Mouse (Mus musculus) bone marrow, adult 2 months (tissue): ENCODE measurements around the gene Rasl12. TPM values are rescaled to one million over a fixed set of nuclear protein-coding genes. Genes with fewer than 3 reads are reported as not detected.

ENCODE experiments used
- H3K27ac ChIP-seq: fragments of 200-500 bp; 2 replicates; pipeline ENCODE4 v1.5.1; 2012; ENCODE audit warnings: low read depth, mild to moderate bottlenecking, control low read depth, inconsistent platforms, low read length; ENCODE audit not compliant: control insufficient read depth, poor library complexity, insufficient read depth
- H3K4me1 ChIP-seq: fragments of 200-500 bp; 2 replicates; pipeline ENCODE4 v1.6.1; 2011; ENCODE audit warnings: low read length; ENCODE audit not compliant: control insufficient read depth, insufficient read depth
- H3K4me3 ChIP-seq: fragments of 200-500 bp; replicated peaks from 2 replicates; pipeline ENCODE3; 2011; ENCODE audit warnings: mild to moderate bottlenecking, low read depth, low read length, control low read depth; ENCODE audit not compliant: control insufficient read depth
- CTCF ChIP-seq: fragments of 200-500 bp; IDR thresholded peaks from 2 replicates; pipeline ENCODE4 v1.5.1; 2011; ENCODE audit warnings: low read length, control low read depth; ENCODE audit not compliant: control insufficient read depth, insufficient read depth
- POLR2A ChIP-seq: fragments of 200-500 bp; IDR thresholded peaks from 2 replicates; pipeline ENCODE4 v1.6.1; 2011; ENCODE audit warnings: low read depth, mild to moderate bottlenecking, control low read depth, low read length, borderline replicate concordance; ENCODE audit not compliant: control insufficient read depth
- WGBS: fragments of 180-500 bp; shearing (Covaris S2); methylation state at CpG from one replicate; pipeline ENCODE4 v1.1.7; 2018; 5-methylcytosine and 5-hydroxymethylcytosine counted together
- polyA plus RNA-seq: library from polyadenylated mRNA; stranded (reverse); fragments of >200 nt; gene quantifications from 2 replicates; pipeline ENCODE4 v1.2.4, GENCODE M21; 2011; ENCODE audit warnings: low replicate concordance; ENCODE audit not compliant: missing spikeins, insufficient read depth, insufficient read length

Gene Rasl12
- polyA plus RNA-seq = 0.40 TPM in 1 of 2 replicates, not detected in the other

DNA sequence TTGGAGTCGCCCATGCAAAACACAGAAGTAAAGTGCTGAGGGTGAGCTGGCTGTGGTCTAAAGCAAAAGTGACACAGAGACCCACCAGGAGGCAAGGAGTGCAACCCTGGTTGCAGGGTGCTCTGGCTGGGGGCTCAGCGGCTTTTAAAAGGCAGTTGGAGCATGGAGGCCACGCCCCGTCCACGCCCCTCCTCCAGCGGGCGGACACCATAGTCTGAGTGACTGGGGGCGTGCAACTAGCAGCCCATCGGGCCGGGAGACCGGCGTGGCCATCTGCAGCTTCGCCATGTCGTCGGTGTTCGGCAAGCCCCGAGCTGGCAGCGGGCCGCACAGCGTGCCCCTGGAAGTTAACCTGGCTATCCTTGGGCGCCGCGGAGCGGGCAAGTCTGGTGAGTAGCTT is at the start of gene Rasl12:
Rasl12 (plus strand) TSS at position 228 of the 400 bp plus-strand sequence.
- H3K4me3 ChIP-seq = peak within 1 kb of the TSS; percentile 37
- WGBS = 2% methylated on average over 24 of the region's 24 CpGs
- H3K27ac ChIP-seq = peak within 1 kb of the TSS; percentile 23; the same call in 1 of the 2 replicates
- H3K4me1 ChIP-seq = no peaks in the 10 kb centered on the region
- TF ChIP-seq CTCF = no peak
- TF ChIP-seq POLR2A = peak; percentile 9; the same call in 1 of the 2 replicates

DNA sequence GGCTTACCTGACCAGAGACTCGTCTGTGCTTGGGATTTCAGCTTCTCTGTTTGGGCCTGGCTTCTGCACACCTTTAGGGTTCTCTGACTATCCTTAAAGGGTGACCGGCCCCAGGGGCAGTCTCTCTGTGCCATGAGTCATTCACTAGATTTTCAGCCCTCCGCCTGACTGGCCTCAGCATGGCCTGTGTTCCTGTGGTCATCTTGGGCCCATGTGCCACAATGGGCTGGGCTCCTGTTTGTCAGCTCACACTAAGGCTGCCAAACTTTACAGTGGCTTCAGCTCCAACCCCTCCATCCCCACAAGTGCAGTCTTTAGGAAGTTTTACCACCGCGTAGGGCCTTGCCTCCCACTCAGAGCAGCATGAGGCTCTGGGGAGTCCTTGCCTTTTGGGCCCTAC is 45.1 kb upstream of the Rasl12 start:
- no peaks in the 10 kb centered on the region for H3K4me1 ChIP-seq
- H3K4me3 ChIP-seq = no peak overlapping the region
- 85% methylated on average over 5 of the region's 5 CpGs for WGBS
- no peak for TF ChIP-seq POLR2A
- no peak for TF ChIP-seq CTCF
- H3K27ac ChIP-seq = no peak overlapping the region

DNA sequence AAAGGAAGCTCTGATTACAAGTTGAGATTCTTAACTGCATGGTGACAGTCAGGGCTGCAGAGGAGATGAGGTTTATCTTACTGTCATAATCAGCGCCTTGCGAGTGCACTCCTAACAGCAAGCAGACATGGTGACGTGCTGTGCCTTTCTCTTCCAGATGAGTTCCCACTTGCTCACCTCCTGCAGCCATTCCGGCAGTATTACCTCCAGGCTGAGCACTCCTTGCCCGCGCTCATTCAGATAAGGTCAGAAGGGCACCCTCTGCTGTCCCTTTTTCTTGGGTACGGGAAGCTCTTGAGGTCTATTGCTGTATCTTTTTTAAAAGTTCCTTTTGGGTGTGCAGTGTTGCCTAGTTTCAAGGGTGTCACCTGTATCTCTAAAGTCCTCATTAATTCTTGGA is 41.7 kb upstream of the Rasl12 start:
- H3K4me3 ChIP-seq = no peak overlapping the region
- H3K27ac ChIP-seq = no peak overlapping the region
- TF ChIP-seq CTCF (no peak), POLR2A (no peak)
- H3K4me1 ChIP-seq = no peaks in the 10 kb centered on the region; the same call in 1 of the 2 replicates
- 86% methylated on average over 7 of the region's 7 CpGs for WGBS

- Histone ChIP-seq H3K27ac (no peak overlapping the region), H3K4me1 (no peaks in the 10 kb centered on the region; the same call in 1 of the 2 replicates), H3K4me3 (no peak overlapping the region)
- TF ChIP-seq CTCF = no peak
- WGBS = 78% methylated on average over 2 of the region's 2 CpGs
Observed at GRCm38 (mm10) chr9:65356971-65357370, 41.3 kb upstream of the Rasl12 start.

DNA sequence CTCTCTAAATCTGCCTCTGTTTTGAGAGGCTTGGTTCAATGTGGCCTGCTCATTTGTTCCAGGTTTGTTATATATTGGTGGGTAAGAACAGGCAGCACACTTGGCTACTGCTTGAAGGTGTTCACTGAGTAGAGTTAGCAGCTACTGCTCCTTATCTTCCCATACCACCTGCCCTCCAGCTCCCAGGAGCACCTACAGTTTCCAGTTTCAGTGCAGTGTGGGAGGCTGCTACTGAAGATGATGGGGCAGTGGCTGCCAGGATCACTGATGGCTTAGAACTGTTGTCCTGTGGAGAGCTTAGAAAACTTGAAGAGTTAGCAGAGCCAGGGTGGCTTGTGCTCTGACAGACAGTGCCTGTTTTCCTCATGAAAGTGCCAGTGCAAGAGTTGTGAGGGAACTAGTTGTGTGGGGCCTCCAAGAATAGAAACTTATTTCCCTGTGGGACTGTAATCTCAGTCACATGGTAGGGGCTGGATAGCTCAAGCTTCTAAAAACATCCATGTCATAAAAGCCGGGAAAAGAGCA is 39.3 kb upstream of the Rasl12 start:
- WGBS = 87% methylated on average over 1 of the region's 1 CpGs
- Histone ChIP-seq H3K4me1 (no peaks in the 10 kb centered on the region; the same call in 1 of the 2 replicates), H3K27ac (no peak overlapping the region), H3K4me3 (no peak overlapping the region)
- TF ChIP-seq CTCF (no peak), POLR2A (no peak)

DNA sequence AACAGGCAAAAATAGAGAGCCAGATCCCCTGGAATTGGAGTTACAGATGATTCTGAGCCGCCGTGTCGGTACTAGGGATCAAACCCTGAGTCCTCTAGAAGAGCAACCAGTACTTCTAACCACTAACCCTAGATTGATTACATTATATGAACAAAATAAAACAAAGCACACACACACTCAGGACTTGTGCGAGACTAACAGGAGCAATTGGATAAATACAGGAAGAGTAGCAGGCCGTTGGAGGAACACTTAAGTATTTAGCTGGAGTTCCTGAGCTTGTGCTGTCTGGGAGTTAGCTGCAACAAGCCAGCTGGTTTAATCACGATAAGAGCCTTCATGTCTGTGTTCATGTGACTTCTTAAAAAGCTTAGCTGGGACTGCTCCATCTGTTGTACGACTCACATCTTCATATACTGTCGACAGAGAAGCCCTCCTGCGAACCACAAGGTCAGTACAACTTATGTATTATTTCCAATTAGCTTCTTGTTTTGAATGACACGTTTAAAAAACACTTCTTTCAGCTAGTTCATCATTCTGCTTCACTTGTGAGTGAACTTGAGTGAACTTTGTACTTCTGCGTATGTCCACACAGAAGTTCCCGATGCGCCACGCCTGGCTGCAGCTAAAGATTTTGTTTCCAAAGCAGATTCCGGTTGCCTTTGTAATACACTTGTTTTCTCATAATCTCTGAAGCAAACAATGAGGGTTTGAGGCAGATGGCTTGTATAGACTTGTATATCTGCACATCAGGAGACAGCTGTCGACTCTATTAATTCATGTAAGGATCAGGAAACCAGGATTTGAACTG is 37.5 kb upstream of the Rasl12 start, which contains the start of gene Ubap1l:
Ubap1l (plus strand) TSS at position 401 of the 808 bp plus-strand sequence.
- whole genome bisulfite sequencing = 89% methylated on average over 16 of the region's 16 CpGs
- TF ChIP-seq CTCF = no peak
- TF ChIP-seq POLR2A = no peak
- no peak within 1 kb of the TSS for H3K4me3 ChIP-seq
- H3K4me1 ChIP-seq = no peaks in the 10 kb centered on the region; the same call in 1 of the 2 replicates
- H3K27ac ChIP-seq = no peak within 1 kb of the TSS

DNA sequence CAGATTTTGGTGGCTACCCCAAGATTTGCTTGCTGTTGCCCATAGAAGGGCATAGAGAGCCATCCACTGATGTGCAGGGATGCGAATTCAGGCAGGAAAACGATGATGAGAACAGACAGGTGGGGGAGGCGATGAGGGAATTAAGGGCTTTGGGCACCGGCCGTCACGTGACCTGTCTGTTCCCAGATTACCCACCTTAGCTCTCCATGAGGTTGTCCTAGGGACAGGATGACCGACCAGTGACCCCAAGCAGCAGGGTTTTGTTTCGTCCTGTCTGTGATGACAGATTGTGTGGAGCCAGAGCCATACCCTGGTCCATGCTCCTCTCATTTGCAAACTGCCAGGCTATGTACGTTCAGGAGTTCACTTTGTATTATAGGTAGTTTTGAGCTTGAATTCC is 34.6 kb upstream of the Rasl12 start:
- 89% methylated on average over 9 of the region's 9 CpGs for WGBS
- no peak overlapping the region for H3K4me3 ChIP-seq
- TF ChIP-seq POLR2A (no peak), CTCF (no peak)
- no peaks in the 10 kb centered on the region; the same call in 1 of the 2 replicates for H3K4me1 ChIP-seq
- no peak overlapping the region for H3K27ac ChIP-seq

DNA sequence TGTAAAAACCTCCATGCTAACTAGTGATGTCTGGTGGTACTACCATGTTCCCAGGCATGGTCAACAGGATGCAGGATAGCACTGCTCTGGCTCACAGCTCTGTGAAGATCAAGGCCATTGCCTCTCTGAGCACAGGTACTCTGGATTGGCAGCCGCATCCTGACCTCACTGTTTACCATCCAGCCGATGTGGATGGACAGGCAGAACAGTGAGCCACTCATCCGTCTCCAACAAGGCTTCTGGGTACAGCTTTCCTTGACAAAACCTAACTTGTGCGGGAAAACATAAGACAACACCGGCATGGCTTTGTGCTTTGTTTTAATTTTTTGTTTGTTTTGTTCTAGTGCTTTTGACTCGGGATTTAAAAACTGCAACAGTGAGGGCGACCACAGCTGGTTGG is 32.6 kb upstream of the Rasl12 start:
- 85% methylated on average over 7 of the region's 7 CpGs for WGBS
- H3K4me3 ChIP-seq = no peak overlapping the region

GRCm38 (mm10) chr9:65371756-65372155 is 26.6 kb upstream of the Rasl12 start:
- no peak overlapping the region for H3K27ac ChIP-seq
- WGBS = 88% methylated on average over 24 of the region's 24 CpGs
- H3K4me3 ChIP-seq = no peak overlapping the region
- TF ChIP-seq POLR2A (no peak), CTCF (no peak)
- H3K4me1 ChIP-seq = no peaks in the 10 kb centered on the region

More for the DNA sequence above, 32.6 kb upstream of the Rasl12 start:
- H3K27ac ChIP-seq = no peak overlapping the region
- H3K4me1 ChIP-seq = no peaks in the 10 kb centered on the region
- TF ChIP-seq POLR2A (no peak), CTCF (no peak)
